Mouse (Mus musculus) thymus, adult 2 months (tissue): ENCODE results near the gene Ptpru.

ENCODE experiments used
- CTCF ChIP-seq: fragments of 200-500 bp; IDR thresholded peaks from 2 replicates; pipeline ENCODE4 v1.5.1; 2012; ENCODE audit warnings: mild to moderate bottlenecking, control low read depth, low read length, moderate library complexity, borderline replicate concordance; ENCODE audit not compliant: control insufficient read depth, poor library complexity, insufficient read depth; ENCODE audit errors: extremely low read depth
- POLR2A ChIP-seq: fragments of 200-500 bp; IDR thresholded peaks from 2 replicates; pipeline ENCODE4 v1.6.1; 2012; ENCODE audit warnings: mild to moderate bottlenecking, low read length, control low read depth, moderate library complexity; ENCODE audit not compliant: control insufficient read depth, poor library complexity, insufficient read depth; ENCODE audit errors: extremely low read depth

GRCm38 (mm10) chr4:131796312-131797080 is 41.6 kb downstream of the Ptpru start:
- TF ChIP-seq CTCF: no peak
- no peak for TF ChIP-seq POLR2A
